Mouse (Mus musculus) testis, adult 2 months (tissue): Measurements from ENCODE around the gene Vipr1.

Experiments used
- CTCF ChIP-seq: fragments of 200-500 bp; IDR thresholded peaks from 2 replicates; pipeline ENCODE4 v1.5.1; 2012; ENCODE audit warnings: low read depth, mild to moderate bottlenecking, inconsistent platforms, low read length, moderate library complexity; ENCODE audit not compliant: control insufficient read depth, insufficient read depth, insufficient replicate concordance
- POLR2A ChIP-seq: fragments of 200-500 bp; IDR thresholded peaks from 2 replicates; pipeline ENCODE4 v1.6.1; 2012; ENCODE audit warnings: low read depth, mild to moderate bottlenecking, inconsistent platforms, low read length, moderate library complexity; ENCODE audit not compliant: control insufficient read depth

- TF ChIP-seq POLR2A (no peak), CTCF (peak; percentile 65; the same call in 1 of the 2 replicates)
Measured at GRCm38 (mm10) chr9:121671300-121671699, 28.8 kb downstream of the Vipr1 start.
